9 mouse cellular contexts compared by ENCODE assay signal in the genomic region with DNA sequence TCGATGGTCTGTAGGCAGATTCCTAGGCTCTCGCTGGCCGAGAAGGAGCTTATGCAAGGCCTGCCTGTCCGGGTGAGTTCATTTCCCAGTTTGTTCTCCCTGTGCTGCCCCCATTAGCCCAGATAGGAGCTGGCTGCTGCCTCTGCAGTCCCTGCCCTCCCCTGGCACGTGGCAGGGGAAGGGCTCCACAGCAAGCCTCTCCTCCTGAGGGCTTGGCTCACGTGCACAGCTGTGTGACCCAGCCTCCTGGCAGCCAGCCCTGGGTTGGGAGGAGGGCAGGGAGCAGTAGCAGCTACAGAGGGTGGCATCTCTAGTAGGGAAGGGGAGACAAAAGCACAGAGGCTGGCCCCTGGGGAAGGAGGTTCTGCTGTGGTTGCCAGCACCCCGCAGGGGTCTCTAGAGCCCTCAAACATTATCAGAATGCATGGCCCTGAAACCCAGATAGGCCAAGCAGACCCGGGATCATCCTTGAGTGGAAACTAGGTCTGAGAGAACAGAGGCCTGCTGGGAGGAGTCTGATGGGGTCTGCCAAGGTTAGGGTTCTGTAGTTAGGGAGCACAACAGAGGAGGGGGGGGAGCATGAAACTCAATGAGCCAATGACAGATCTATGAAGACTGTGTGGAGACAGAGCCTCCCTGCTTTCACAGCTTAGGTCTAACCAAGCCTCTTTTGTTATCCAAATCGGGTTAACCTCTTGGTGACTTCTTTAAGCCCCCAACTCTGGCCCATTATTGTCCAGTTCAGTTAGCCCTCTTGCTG. TPM values are rescaled to one million over a fixed set of nuclear protein-coding genes. Genes with fewer than 3 reads are reported as not detected.
A peak's percentile ranks its signal among the peaks of the same experiment; 100 is the strongest.
DNase-seq lines count a peak whose midpoint lies in the region; ATAC-seq and TF ChIP-seq lines count a peak whose summit lies in the region.
"Had no signal": no experiment of that assay in that cellular context is flagged by ENCODE, and none has a peak within 500 bp of the region (broad histone marks: within the 10 kb centered on the region; RNA-seq: fewer than 3 reads in every experiment).

No protein-coding gene starts in this region.

- H3K4me3 ChIP-seq in liver, adult 2 months (ENCODE audit: insufficient read depth, low read depth, low read length) = no peak overlapping the region
- no peak overlapping the region for H3K4me3 ChIP-seq in liver, embryonic 11.5 days (ENCODE audit: low read depth, low read length)
- no peak overlapping the region for H3K4me3 ChIP-seq in forebrain, embryonic 10.5 days
- no peak overlapping the region for H3K4me3 ChIP-seq in heart, embryonic 12.5 days
- H3K4me3 ChIP-seq in kidney, embryonic 15.5 days (replicated peaks) = no peak overlapping the region
- no peak overlapping the region for H3K4me3 ChIP-seq in lung, adult 2 months (replicated peaks; ENCODE audit: extremely low read depth, low read depth, low read length)
- H3K4me3 ChIP-seq: liver, embryonic 13.5 days had no signal

- H3K79me2 ChIP-seq in liver, adult 2 months (ENCODE audit: control insufficient read depth, insufficient read depth, low read length) = no peaks in the 10 kb centered on the region

- TF ChIP-seq CTCF in liver, adult 2 months (IDR thresholded peaks at IDR 0.05; ENCODE audit: low read depth, low read length) = 0 out of 2 replicates have a peak, but pooled peaks have one; percentile 1
- TF ChIP-seq CTCF in lung, adult 2 months (IDR thresholded peaks at IDR 0.05; ENCODE audit: insufficient read depth, low read length) = no peak

- DNase-seq in liver, adult 2 months (ENCODE audit: extremely low read depth, low read depth, low spot score) = peak; percentile 86
- DNase-seq in liver, embryonic 11.5 days (ENCODE audit: low spot score) = no peak
- no peak for DNase-seq in forebrain, embryonic 10.5 days (ENCODE audit: extremely low spot score, low spot score)
- DNase-seq in lung, adult 2 months = peak; percentile 98
- peak; percentile 53 for DNase-seq in retina, embryonic 14.5 days (ENCODE audit: low spot score)
- DNase-seq: liver, embryonic 13.5 days had no signal

- no peaks in the 10 kb centered on the region for H3K27me3 ChIP-seq in liver, adult 2 months (ENCODE audit: control insufficient read depth, insufficient read depth, low read length)
- no peaks in the 10 kb centered on the region for H3K27me3 ChIP-seq in liver, embryonic 11.5 days (replicated peaks; ENCODE audit: control insufficient read depth, insufficient read depth, low read length)
- no peaks in the 10 kb centered on the region for H3K27me3 ChIP-seq in forebrain, embryonic 10.5 days (ENCODE audit: poor library complexity, severe bottlenecking)
- no peaks in the 10 kb centered on the region for H3K27me3 ChIP-seq in heart, embryonic 12.5 days (replicated peaks)
- H3K27me3 ChIP-seq in kidney, embryonic 15.5 days = no peaks in the 10 kb centered on the region
- H3K27me3 ChIP-seq: liver, embryonic 13.5 days had no signal

- peaks cover 34% of the 10 kb centered on the region for H3K36me3 ChIP-seq in liver, adult 2 months (ENCODE audit: control insufficient read depth, insufficient read depth, low read length)
- H3K36me3 ChIP-seq in liver, embryonic 11.5 days (ENCODE audit: control insufficient read depth, insufficient read depth, low read length) = peaks cover 35% of the 10 kb centered on the region
- peaks cover 72% of the 10 kb centered on the region for H3K36me3 ChIP-seq in forebrain, embryonic 10.5 days (replicated peaks)
- peaks cover 58% of the 10 kb centered on the region for H3K36me3 ChIP-seq in heart, embryonic 12.5 days
- H3K36me3 ChIP-seq in kidney, embryonic 15.5 days = peaks cover 59% of the 10 kb centered on the region

- TF ChIP-seq POLR2A in liver, adult 2 months (IDR thresholded peaks at IDR 0.05; ENCODE audit: extremely low read depth, insufficient read depth, low read length) = no peak
- TF ChIP-seq POLR2A in lung, adult 2 months (IDR thresholded peaks at IDR 0.05; ENCODE audit: borderline replicate concordance, extremely low read depth, low read depth, low read length) = peak; percentile 28; the same call in 1 of the 2 replicates

- H3K9ac ChIP-seq in liver, adult 2 months (ENCODE audit: low read depth, low read length) = peak overlapping the region; percentile 48
- no peak overlapping the region for H3K9ac ChIP-seq in liver, embryonic 11.5 days (ENCODE audit: low read depth, low read length)
- no peak overlapping the region for H3K9ac ChIP-seq in heart, embryonic 12.5 days
- H3K9ac ChIP-seq in kidney, embryonic 15.5 days = no peak overlapping the region
- H3K9ac ChIP-seq: liver, embryonic 13.5 days had no signal

- H3K4me2 ChIP-seq in liver, embryonic 11.5 days = no peak overlapping the region
- H3K4me2 ChIP-seq in heart, embryonic 12.5 days = no peak overlapping the region
- H3K4me2 ChIP-seq in kidney, embryonic 15.5 days = no peak overlapping the region
- H3K4me2 ChIP-seq: liver, embryonic 13.5 days had no signal

- peaks cover 50% of the 10 kb centered on the region for H3K4me1 ChIP-seq in liver, adult 2 months (ENCODE audit: control insufficient read depth, insufficient read depth, low read length)
- peaks cover 7% of the 10 kb centered on the region for H3K4me1 ChIP-seq in liver, embryonic 11.5 days (replicated peaks; ENCODE audit: control insufficient read depth, insufficient read depth, low read length)
- H3K4me1 ChIP-seq in forebrain, embryonic 10.5 days = peaks cover 49% of the 10 kb centered on the region
- H3K4me1 ChIP-seq in heart, embryonic 12.5 days (replicated peaks) = peaks cover 56% of the 10 kb centered on the region
- peaks cover 34% of the 10 kb centered on the region for H3K4me1 ChIP-seq in kidney, embryonic 15.5 days
- H3K4me1 ChIP-seq in lung, adult 2 months (ENCODE audit: control insufficient read depth, insufficient read depth, low read length) = peaks cover 48% of the 10 kb centered on the region

- 25% methylated on average over 9 of the region's 9 CpGs for WGBS in liver, adult 2 months
- WGBS in liver, embryonic 11.5 days = 88% methylated on average over 9 of the region's 9 CpGs
- 85% methylated on average over 9 of the region's 9 CpGs for WGBS in forebrain, embryonic 10.5 days
- WGBS in heart, embryonic 12.5 days = 76% methylated on average over 9 of the region's 9 CpGs
- WGBS in kidney, embryonic 15.5 days = 83% methylated on average over 9 of the region's 9 CpGs
- 27% methylated on average over 9 of the region's 9 CpGs for WGBS in lung, adult 2 months

- no peak for ATAC-seq in liver, embryonic 11.5 days (replicated peaks; ENCODE audit: low FRiP score)
- peak; percentile 72 for ATAC-seq in heart, embryonic 12.5 days (ENCODE audit: insufficient number of reproducible peaks, low FRiP score)
- no peak for ATAC-seq in kidney, embryonic 15.5 days (replicated peaks; ENCODE audit: low FRiP score)
- ATAC-seq in erythroid progenitor cell, adult 5-6 weeks (replicated peaks; ENCODE audit: low FRiP score, poor library complexity, severe bottlenecking) = no peak

- peak overlapping the region; percentile 83 for H3K27ac ChIP-seq in liver, adult 2 months (replicated peaks; ENCODE audit: insufficient read depth, low read depth, low read length)
- H3K27ac ChIP-seq in liver, embryonic 11.5 days (ENCODE audit: low read depth, low read length) = no peak overlapping the region
- peak overlapping the region; percentile 78 for H3K27ac ChIP-seq in forebrain, embryonic 10.5 days
- peak overlapping the region; percentile 92 for H3K27ac ChIP-seq in heart, embryonic 12.5 days (ENCODE audit: poor library complexity, severe bottlenecking)
- H3K27ac ChIP-seq in kidney, embryonic 15.5 days = peak overlapping the region; percentile 52

- H3K9me3 ChIP-seq in liver, embryonic 11.5 days (ENCODE audit: control insufficient read depth, low read length) = no peaks in the 10 kb centered on the region
- H3K9me3 ChIP-seq in forebrain, embryonic 10.5 days = no peaks in the 10 kb centered on the region
- no peaks in the 10 kb centered on the region for H3K9me3 ChIP-seq in heart, embryonic 12.5 days (replicated peaks)
- H3K9me3 ChIP-seq in kidney, embryonic 15.5 days (replicated peaks) = no peaks in the 10 kb centered on the region
- H3K9me3 ChIP-seq: liver, embryonic 13.5 days had no signal

RNA-seq across cellular contexts. Expression of a gene that starts 10.0 kb away (rescaled TPM):
- 20.5 and 22.4 TPM in 2 replicates for total RNA-seq in liver, adult 2 months (2014; rRNA removed)
- 17.1 and 21.9 TPM in 2 replicates for polyA plus RNA-seq in liver, adult 2 months (2012; rRNA removed)
- polyA plus RNA-seq in liver, embryonic 11.5 days (2014; fragmentation: Nextera tagmentation; extraction: Ambion mirVana) = 20.6 and 22.5 TPM in 2 replicates
- 25.5 and 27.3 TPM in 2 replicates for polyA plus RNA-seq in forebrain, embryonic 10.5 days (2016; fragmentation: Nextera tagmentation; extraction: Ambion mirVana)
- polyA plus RNA-seq in heart, embryonic 12.5 days (2016; fragmentation: Nextera tagmentation; extraction: Ambion mirVana) = 28.0 and 30.1 TPM in 2 replicates
- 17.7 and 21.3 TPM in 2 replicates for polyA plus RNA-seq in kidney, embryonic 15.5 days (2015; fragmentation: Nextera tagmentation; extraction: Ambion mirVana)
- polyA plus RNA-seq in lung, adult 2 months (2012; rRNA removed) = 37.5 and 40.7 TPM in 2 replicates
- total RNA-seq in erythroid progenitor cell, adult 5-6 weeks (2015; ENCODE audit: low replicate concordance) = 1.8 and 5.0 TPM in 2 replicates
- 1.9 and 2.7 TPM in 2 replicates for total RNA-seq in erythroid progenitor cell, adult 5-6 weeks (2017; ENCODE audit: low replicate concordance)

RNA-seq across cellular contexts. Expression of a gene that starts 22.8 kb away (rescaled TPM):
- total RNA-seq in liver, adult 2 months (2014; rRNA removed) = 0.65 and 1.0 TPM in 2 replicates
- 1.3 and 1.6 TPM in 2 replicates for polyA plus RNA-seq in liver, adult 2 months (2012; rRNA removed)
- polyA plus RNA-seq in liver, embryonic 11.5 days (2014; fragmentation: Nextera tagmentation; extraction: Ambion mirVana) = 4.9 and 6.3 TPM in 2 replicates
- polyA plus RNA-seq in forebrain, embryonic 10.5 days (2016; fragmentation: Nextera tagmentation; extraction: Ambion mirVana) = 47.0 and 48.1 TPM in 2 replicates
- 6.8 and 7.9 TPM in 2 replicates for polyA plus RNA-seq in heart, embryonic 12.5 days (2016; fragmentation: Nextera tagmentation; extraction: Ambion mirVana)
- 32.1 and 34.9 TPM in 2 replicates for polyA plus RNA-seq in kidney, embryonic 15.5 days (2015; fragmentation: Nextera tagmentation; extraction: Ambion mirVana)
- 18.3 and 23.2 TPM in 2 replicates for polyA plus RNA-seq in lung, adult 2 months (2012; rRNA removed)
- total RNA-seq in erythroid progenitor cell, adult 5-6 weeks (2015; ENCODE audit: low replicate concordance) = not detected in 2 replicates
- total RNA-seq in erythroid progenitor cell, adult 5-6 weeks (2017; ENCODE audit: low replicate concordance) = 0.13 TPM in 1 of 2 replicates, not detected in the other

RNA-seq across cellular contexts. Expression of a gene that starts 36.5 kb away (rescaled TPM):
- total RNA-seq in liver, adult 2 months (2014; rRNA removed) = 3.0 and 3.9 TPM in 2 replicates
- 26.0 and 30.7 TPM in 2 replicates for polyA plus RNA-seq in liver, adult 2 months (2012; rRNA removed)
- polyA plus RNA-seq in liver, embryonic 11.5 days (2014; fragmentation: Nextera tagmentation; extraction: Ambion mirVana) = 26.8 and 27.4 TPM in 2 replicates
- polyA plus RNA-seq in forebrain, embryonic 10.5 days (2016; fragmentation: Nextera tagmentation; extraction: Ambion mirVana) = 14.2 and 14.4 TPM in 2 replicates
- polyA plus RNA-seq in heart, embryonic 12.5 days (2016; fragmentation: Nextera tagmentation; extraction: Ambion mirVana) = 10.1 and 10.6 TPM in 2 replicates
- polyA plus RNA-seq in kidney, embryonic 15.5 days (2015; fragmentation: Nextera tagmentation; extraction: Ambion mirVana) = 15.1 and 16.2 TPM in 2 replicates
- polyA plus RNA-seq in lung, adult 2 months (2012; rRNA removed) = 43.9 and 49.0 TPM in 2 replicates
- total RNA-seq in erythroid progenitor cell, adult 5-6 weeks (2015; ENCODE audit: low replicate concordance) = 7.1 and 9.0 TPM in 2 replicates
- 2.7 and 9.2 TPM in 2 replicates for total RNA-seq in erythroid progenitor cell, adult 5-6 weeks (2017; ENCODE audit: low replicate concordance)

RNA-seq across cellular contexts. Expression of a gene that starts 41.5 kb away (rescaled TPM):
- total RNA-seq in liver, adult 2 months (2014; rRNA removed) = 1.3 and 2.0 TPM in 2 replicates
- polyA plus RNA-seq in liver, adult 2 months (2012; rRNA removed) = 3.3 and 5.6 TPM in 2 replicates
- polyA plus RNA-seq in liver, embryonic 11.5 days (2014; fragmentation: Nextera tagmentation; extraction: Ambion mirVana) = 0.81 and 1.7 TPM in 2 replicates
- 3.9 and 4.4 TPM in 2 replicates for polyA plus RNA-seq in forebrain, embryonic 10.5 days (2016; fragmentation: Nextera tagmentation; extraction: Ambion mirVana)
- 1.2 and 1.7 TPM in 2 replicates for polyA plus RNA-seq in heart, embryonic 12.5 days (2016; fragmentation: Nextera tagmentation; extraction: Ambion mirVana)
- 3.2 and 3.4 TPM in 2 replicates for polyA plus RNA-seq in kidney, embryonic 15.5 days (2015; fragmentation: Nextera tagmentation; extraction: Ambion mirVana)
- 3.2 and 3.3 TPM in 2 replicates for polyA plus RNA-seq in lung, adult 2 months (2012; rRNA removed)
- total RNA-seq in erythroid progenitor cell, adult 5-6 weeks (2015; ENCODE audit: low replicate concordance) = 1.3 TPM in 1 of 2 replicates, not detected in the other
- not detected in 2 replicates for total RNA-seq in erythroid progenitor cell, adult 5-6 weeks (2017; ENCODE audit: low replicate concordance)

RNA-seq across cellular contexts. Expression of a gene that starts 49.2 kb away (rescaled TPM):
- 0.37 and 0.74 TPM in 2 replicates for total RNA-seq in liver, adult 2 months (2014; rRNA removed)
- polyA plus RNA-seq in liver, adult 2 months (2012; rRNA removed) = 0.88 and 1.7 TPM in 2 replicates
- 4.2 and 5.4 TPM in 2 replicates for polyA plus RNA-seq in liver, embryonic 11.5 days (2014; fragmentation: Nextera tagmentation; extraction: Ambion mirVana)
- 31.9 and 33.5 TPM in 2 replicates for polyA plus RNA-seq in forebrain, embryonic 10.5 days (2016; fragmentation: Nextera tagmentation; extraction: Ambion mirVana)
- 1.2 and 1.8 TPM in 2 replicates for polyA plus RNA-seq in heart, embryonic 12.5 days (2016; fragmentation: Nextera tagmentation; extraction: Ambion mirVana)
- polyA plus RNA-seq in kidney, embryonic 15.5 days (2015; fragmentation: Nextera tagmentation; extraction: Ambion mirVana) = 26.0 and 29.5 TPM in 2 replicates
- 15.9 and 18.5 TPM in 2 replicates for polyA plus RNA-seq in lung, adult 2 months (2012; rRNA removed)
- not detected in 2 replicates for total RNA-seq in erythroid progenitor cell, adult 5-6 weeks (2015; ENCODE audit: low replicate concordance)
- total RNA-seq in erythroid progenitor cell, adult 5-6 weeks (2017; ENCODE audit: low replicate concordance) = not detected in 2 replicates

Comparison
In these comparisons a context has a peak if more than half of its experiments do, and no peak if none do; other contexts are left out.
1. DNase-seq: peak in liver, adult 2 months (single experiment), lung, adult 2 months (single experiment) and retina, embryonic 14.5 days (single experiment); none in liver, embryonic 11.5 days (single experiment) and forebrain, embryonic 10.5 days (single experiment).